Mouse (Mus musculus) adrenal gland (tissue): Measurements from ENCODE around the gene Wrap53.

Experiments
- intact Hi-C: fragments of 180-260 bp; cut with DNase I; formaldehyde crosslinking; loops from one replicate; pipeline ENCODE4 v1.15.1; 2025

Wrap53 gene

DNA sequence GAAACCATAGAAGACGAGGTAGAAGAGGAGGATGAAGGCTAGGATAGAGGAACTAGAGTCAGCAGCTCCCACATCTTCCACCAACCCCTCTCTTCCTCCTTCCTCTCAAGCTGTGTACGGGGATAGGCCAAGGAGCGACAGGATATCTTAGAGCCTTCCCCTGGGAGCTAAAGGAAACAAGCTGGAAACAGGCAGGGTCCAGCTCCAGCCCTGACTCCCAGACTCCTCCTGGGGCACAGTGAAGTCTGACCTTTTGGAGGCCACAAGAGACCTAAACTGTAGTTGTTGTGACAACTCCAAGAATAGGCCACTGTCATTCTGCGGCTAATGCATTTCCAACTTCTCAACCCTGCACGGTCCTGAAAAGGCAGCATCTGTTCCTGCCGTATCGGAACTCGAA is 23.5 kb upstream of the Wrap53 start:
- intact Hi-C loops: no loop called here

DNA sequence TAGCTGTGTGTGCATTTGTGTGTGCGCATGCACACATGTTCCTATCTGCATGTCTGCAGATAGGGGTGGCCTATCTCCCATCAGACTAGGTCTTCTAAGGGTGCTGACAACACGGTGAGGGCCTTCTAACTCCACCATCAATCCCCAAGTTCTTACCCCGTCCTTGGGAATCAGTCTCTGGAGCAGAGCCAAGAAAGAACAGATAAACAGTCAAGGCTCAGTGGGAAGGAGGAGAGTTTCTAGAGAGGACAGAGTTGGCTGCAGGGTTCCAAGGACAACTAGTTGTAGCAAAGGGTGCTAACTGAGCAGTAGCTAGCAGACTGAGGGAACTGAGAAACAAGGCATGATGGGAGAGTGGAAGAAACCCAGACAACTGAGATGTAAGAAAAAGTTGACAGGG is 21.7 kb upstream of the Wrap53 start:
- intact Hi-C loops: no loop called here

DNA sequence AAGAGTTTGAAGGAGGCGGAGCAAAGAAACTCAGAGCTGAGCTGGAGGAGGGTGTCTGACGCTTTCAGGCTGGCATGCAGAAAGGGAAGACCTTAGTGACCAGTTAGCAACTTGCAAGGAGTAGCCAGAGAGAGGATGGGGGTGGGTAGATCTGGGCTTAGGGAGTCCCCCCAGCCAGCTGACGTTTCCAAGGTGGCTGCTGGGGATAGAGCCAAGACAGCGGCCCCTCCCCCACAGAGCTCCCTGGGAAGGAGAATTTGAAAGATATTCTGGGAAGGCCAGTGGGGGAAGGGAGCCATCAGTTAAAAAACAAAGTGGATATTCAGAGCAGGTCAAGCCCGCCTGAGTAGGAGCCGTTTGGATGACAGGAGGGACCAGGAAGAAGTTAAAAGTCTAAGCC is 20.0 kb upstream of the Wrap53 start:
- intact Hi-C loops: no loop called here

DNA sequence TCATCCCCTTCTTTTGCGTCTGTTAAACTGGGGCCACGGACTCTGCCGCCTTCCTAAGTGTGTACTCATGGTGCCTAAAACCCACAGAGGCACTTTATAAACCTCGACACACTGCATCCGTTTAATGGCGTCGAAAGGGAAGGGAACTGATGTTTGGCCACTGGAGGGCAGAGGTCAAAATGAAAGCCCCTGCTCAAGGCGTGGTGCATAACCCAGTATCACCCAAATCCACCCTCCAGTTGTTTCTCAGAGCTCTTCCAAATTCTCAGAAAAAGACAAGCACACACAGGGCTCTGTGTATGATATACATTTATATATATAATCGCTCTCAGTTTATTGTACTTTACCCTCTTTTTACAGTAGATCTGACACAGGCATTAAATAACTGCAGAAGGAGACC is 19.4 kb upstream of the Wrap53 start:
- intact Hi-C loops: no loop called here

DNA sequence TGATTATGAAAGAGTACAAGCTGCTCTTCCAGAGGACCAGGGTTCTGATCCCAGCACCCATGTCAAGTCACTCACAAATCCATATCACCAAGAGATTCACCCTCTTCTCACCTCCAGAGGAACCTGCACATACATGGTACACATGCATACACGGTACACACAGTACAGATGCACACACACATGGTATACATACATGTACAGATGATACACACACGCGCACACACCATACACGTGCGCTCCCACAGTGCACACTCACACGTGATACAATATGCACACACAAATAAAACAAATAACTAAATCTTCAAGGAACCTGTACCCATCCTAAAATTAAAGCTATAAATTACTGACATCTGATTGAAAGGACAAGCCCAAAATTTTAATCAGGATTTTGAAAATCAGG is 14.8 kb upstream of the Wrap53 start:
- intact Hi-C loops: no loop called here

DNA sequence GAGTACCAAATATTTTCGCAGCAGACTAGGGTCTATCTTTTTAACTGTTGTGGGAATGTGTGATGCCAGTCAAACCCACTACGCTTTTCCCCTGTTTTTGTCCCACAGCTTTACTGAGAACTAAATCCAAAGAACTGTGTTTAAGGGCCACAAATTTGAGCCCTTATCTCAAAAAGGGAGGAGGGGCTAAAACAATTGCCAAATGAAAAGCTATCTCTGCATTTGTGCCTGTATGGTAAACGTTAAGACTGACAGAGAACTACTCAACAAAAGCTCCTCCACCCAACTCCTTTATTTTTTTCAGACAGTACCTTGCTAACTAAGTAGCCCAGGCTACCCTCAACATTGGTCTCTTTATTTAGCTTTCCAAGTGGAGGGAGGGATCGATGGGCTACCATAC is 12.7 kb upstream of the Wrap53 start:
- intact Hi-C loops: no loop called here

DNA sequence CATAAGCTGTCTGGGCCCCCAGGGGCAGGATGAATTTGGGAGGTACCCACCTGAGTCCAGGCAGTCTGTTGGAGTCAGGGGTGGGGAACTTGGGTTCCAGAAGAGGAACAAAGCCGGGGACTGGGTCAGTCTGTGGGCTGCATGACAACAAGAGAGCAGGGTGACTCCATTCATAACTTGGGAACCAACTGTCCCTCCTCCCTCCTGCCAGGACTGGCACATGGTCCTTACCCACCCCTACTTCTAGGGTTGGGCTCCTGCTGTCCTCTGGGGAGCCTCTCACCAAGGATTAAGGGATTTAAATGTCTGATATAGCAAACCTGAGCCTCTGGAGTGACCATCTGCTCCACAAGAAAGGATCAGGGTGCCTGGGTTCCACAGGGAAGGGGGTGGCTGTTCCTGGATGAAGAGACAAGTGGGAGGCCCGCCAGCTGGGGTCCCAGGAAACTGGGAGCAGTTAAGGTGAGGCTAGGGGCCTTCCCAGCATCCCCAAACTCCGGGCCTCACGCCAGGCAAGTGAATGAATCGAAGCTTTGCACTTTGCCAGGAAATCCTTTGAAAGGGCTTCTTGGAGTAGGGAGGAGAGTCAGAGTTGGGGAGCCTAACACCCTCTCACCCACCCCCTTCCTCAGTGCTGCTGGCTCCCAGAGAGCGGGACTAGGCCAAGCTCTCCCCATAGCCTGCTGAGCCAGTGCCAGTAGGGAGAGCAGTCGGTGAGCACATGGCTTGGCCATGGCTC is 12.0 kb upstream of the Wrap53 start:
- intact Hi-C loops: no loop called here

DNA sequence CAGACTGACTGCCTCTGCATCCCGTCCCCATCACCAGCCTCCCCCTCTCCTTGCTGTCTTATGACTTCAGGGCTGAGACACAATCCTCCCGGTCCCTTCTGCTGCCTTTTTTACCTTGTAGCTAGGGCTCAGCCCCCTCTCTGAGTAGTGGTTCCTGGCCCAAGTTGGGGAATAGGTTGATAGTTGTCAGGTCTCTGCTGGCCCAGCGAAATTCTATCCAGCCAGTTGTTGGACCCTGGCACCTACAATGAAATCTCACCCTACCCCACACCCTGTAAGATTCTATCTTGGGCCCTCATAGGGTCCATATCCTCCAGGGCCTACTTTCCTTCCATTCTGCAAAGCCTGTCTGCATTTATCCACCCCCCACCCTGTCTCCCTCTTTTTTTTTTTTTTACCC is 11.4 kb upstream of the Wrap53 start:
- intact Hi-C loops: no loop called here

DNA sequence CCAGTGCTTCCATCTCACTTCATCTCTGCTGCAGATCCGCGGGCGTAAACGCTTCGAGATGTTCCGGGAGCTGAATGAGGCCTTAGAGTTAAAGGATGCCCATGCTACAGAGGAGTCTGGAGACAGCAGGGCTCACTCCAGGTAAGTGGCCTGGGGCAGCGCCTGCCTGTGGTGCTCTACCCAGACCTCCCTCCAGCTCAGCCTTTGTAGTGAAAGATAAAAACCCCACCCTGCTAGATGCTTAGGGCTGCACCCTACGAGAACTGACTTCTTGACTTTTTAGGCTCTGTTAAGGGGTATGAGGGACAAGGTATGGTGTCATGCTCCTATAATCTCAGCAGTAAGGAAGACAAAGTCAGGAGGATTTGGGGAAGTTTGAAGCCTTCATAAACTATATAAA is 10.6 kb upstream of the Wrap53 start:
- intact Hi-C loops: no loop called here

DNA sequence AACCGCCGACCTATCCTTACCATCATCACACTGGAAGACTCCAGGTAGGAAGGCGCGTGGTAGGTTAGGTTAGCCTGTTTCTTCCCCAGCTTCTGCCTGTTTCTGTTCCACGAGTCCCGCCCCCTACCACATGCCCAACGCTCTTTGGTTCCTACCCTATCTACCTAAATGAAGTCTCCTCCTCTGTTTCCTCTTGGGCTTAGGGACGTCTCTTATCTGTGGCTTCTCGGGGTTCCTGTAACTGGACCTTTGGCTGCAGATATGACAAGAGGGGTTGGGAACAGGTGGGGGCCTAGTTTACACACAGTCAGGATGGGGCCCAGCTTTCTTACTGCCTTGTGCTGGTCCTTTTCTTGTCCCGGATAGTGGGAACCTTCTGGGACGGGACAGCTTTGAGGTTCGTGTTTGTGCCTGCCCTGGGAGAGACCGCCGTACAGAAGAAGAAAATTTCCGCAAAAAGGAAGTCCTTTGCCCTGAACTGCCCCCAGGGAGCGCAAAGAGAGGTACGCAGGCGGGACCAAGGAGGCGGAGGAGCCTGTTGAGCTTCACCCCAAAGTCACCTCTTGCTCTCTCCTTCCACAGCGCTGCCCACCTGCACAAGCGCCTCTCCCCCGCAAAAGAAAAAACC is 9.3 kb upstream of the Wrap53 start:
- intact Hi-C loops: no loop called here

DNA sequence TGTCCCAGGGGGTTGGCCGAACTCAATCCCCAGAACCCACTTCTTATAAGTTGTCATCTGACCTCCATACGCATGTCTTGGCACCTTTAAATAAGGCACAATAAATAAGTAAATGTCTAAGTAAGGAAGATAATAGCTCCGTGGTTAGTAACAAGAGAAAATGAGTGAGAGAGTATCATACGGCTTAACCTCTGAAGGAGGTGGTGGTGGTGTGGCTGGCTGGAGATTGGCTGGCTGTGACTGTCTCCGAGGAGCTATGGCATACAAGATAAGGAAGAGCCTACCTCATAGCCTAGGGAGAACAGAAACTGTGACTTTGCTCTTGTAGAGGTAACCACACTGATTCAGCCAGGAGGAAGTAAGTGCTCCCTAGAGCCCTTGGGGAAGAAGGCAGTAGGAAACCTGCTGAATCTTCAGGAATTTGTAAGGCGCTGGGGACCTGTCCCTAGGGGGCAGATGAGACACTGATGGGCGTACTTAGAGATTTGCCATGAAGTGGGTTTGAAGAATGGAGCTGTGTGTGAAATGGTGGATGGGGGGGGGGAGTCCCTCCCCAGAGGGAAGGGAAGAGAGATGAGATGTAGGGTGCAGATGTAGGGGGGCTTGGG is 5.8 kb upstream of the Wrap53 start:
- intact Hi-C loops: no loop called here

DNA sequence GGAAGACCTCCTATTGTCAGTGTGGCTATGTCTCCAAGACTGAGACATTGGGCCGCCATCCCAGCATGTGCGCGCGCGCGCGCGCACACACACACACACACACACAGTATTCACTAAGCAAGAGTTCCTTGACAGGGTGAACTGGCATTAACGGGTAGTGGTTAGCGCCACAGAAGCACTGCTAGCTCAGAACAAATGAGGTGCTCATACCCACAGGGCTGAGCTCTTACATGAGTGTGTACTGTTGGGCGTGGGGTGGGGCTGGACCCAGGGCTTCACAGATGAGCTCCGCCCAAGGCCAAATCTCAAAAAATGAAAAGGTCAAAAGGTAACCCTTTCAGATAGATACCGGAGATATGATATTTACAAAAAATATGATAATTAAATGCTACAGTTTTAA is 4.9 kb upstream of the Wrap53 start:
- intact Hi-C loops: no loop called here

DNA sequence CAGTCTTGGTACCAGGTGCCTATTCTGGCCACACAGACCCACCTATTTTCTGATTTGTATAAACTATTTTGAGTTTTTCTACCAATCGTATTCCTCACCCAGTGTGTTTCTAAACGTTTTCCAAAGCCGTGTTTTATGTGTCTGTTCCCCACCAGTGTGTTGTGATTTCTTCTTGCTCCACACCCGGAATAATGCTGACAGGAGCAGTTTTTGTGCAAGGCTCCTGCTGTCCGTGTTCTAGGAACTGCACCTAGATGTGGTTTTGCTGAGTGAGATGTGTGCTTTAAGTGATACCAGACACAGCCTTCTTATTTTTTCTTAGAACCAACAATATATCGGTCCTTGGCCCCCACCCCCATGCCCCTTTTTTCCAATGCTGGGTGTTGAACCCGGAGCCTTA is 4.0 kb upstream of the Wrap53 start:
- intact Hi-C loops: no loop called here

DNA sequence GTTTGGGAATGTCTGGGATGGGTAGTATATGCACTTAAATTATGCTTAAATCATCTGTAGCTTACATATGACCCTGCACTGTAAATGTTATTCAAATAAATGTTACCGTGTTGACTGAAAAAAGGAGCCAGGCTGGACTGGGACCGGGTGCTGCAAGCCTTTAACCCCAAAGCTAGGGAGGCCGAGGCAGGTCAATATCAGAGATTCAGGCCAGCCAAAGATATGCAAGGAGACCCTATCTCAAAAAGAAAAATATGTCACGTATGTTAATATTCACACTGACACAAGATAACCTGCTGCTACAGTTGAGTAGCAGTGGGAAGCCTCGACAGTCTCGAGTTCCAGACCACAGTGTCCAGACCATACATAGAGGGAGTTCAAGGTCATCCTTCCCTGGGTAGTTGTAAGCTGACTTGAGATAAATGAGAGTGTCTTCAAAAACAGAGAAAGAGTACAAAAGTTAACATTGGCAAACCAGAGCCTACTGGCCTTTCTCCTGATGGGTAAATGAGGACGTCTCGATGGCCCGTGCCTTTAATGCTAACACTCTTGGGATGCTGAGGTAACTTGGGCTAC is 2.3 kb upstream of the Wrap53 start:
- intact Hi-C loops: no loop called here

DNA sequence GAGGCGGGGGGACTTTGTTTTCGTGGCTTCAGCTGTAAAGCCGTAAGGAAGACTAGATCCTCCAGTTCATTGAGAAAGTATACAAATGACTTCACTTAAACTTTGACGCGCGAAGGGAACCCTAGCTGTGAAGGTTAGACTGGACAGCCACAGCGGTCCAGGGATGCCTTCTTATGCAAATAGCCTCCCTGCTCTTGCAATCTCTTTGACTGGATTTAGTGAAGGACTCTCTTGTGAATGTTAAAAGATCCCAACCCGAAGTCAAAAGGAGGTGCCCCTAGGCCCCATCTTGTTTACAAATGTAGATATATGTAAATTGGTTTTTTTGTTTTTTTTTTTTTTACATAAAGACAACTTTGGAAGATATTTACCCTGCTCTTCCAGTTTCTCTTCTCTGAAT is 1.8 kb upstream of the Wrap53 start:
- intact Hi-C loops: no loop called here

DNA sequence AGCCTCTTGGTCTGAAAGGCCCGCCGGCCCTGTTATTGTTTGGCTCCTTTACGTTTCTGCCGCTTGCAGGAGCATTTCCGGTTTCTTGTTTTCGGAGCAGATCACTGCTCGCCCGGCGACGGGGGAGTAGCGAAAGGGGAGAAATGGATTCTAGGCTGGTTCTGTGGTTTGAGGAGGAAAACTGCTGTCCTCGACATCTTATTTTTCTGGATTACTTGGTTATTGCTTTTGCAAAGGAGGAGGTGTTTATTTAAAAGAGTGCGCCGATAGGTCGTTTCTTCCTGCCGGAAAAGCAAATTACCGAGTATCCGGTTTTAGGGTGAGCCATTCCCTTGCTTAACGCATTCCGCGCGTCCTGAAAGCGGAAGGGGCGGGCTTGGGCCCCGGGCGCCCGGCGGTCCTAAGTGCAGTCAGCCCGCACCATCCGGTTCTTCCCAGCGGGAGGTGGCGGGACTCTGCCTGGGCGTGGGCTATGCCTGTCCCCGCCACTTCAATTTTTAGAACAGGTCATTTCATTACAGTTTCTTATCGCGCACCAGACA is 1.2 kb upstream of the Wrap53 start:
- intact Hi-C loops: no loop called here

DNA sequence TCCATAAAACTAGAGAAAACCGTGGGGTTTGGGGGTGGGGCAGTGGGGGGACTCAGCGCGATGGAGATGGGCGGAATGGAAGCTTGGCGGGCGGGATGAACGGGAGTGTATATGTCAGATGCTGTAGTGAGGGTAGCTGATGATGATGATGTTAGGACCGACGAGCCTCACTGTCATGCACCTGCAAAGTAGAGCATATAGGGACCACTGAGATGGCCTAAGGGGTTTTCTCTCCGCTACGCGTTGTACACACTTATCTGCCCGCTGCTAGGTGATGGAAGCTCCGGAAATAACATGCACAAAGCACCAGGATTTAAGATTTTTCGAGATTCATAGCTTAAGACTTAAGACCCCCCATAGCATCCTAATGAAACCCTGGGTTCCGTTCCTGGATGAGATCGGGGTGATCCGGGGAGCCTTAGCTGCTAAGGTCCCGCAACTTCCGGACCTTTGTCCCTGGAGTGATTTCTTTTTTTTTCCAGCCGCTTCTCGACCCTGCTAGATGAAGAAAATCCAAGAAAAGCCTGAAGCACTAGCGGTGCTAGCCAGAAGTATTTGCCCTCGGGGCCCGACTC is 604 bp upstream of the Wrap53 start:
- intact Hi-C loops: loop anchor here (1.0 kb wide), 1 partner anchor 34 kb away; no protein-coding TSS in a partner anchor

DNA sequence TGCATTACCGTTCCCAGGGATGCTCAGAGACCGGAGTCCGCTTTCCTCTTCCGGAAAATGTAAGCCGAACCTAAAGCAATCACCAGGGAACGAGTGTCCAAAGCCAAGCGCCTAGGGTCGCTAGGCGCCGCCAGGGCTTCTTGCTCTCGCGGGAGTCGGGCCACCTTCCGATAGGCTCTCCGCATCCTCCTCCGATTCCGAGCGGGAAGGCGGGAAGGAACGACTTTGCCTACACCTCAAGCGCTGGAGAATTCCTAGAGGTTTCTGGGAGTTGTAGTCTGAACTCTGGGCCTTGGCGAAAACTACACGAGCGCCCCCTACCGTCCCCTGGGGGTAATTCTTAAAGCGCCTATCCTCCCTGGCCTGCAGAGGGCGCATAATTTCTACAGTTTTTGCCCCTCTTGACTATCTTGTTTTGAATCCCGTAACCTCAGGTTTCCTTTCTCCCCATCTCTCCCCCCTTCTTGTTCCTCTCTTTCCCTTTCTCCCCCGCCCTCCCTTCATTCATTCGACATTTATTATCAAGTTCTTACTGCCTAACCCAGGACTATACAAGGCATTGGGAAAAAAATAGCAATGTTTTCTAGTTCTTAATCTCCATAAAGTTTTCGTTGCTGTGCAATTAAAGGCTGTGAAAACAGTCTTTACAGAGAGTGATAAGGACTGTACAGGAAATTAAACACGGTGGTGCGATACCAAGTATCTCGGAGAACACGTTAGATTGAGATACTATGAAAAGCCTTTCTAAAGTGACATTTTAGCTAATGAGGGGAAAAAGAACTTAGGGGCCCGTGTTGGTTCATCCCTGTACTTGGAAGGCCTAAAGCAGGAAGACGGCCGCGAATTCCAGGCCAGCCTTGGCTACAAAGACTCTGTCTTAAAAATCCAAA is 682 bp downstream of the Wrap53 start:
- intact Hi-C loops: loop anchor here (1.0 kb wide), 2 partner anchors 32 to 35 kb away; no protein-coding TSS in a partner anchor

DNA sequence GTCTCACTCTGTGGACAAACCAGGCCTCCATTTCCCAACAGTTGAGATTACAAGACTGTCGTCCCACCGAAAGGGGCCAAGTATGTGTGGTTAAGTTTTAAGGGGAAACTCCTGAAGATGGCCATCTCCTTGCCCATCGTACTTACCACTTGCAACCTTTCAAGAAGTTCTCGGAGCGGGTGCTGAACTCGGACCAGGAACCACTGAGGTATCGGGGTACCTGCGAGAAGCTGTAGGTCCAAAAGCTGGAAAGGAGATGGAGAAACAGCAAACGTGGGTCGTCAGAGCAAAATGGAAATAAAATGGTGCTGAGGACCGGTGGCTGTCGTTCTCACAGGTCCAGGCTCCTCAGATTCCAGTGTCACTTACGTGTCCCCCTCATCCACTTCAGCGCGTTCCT is 1.8 kb downstream of the Wrap53 start:
- intact Hi-C loops: no loop called here

DNA sequence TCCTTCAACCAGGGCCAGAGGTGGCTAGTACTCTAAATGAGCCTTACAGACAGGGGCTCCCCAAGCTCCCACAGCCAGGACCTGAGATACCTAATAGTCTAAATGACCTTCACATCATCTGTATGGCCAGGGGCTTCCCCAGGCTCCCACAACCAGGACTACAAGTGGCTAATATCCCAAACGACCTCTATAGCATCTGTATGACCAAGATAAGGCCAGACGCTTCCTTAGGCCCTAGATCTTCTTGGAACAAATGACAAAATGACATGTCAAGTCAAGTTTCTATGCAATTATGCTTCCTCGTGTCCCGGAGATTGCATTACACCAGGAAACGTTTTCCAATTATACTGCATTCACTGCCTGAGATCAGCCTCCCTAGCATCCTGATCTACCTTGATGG is 3.7 kb downstream of the Wrap53 start:
- intact Hi-C loops: no loop called here

DNA sequence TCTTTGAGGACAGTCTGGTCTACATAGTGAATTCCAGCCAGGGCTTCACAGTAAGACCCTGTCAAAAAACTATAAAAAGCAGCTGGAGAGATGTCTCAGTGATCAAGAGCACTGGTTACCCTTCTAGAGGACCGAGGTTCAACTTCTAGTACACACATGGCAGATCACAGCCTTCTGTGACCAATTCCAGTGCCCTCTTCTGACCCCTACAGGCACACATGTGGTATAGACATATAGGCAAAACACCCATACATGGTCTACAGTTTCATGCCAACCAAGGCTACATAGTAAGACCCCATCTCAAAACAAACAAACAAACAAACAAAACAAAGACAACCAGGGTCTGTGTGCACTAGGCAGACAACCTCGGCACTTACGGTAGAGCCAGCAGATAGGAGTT is 4.8 kb downstream of the Wrap53 start:
- intact Hi-C loops: no loop called here
